Mouse (Mus musculus) T-cell, adult 66 days (primary cell): ENCODE data around the gene Tmem109. TPM values are rescaled to one million over a fixed set of nuclear protein-coding genes. Genes with fewer than 3 reads are reported as not detected.

Experiments used
- total RNA-seq, 2 experiments: library from RNA; stranded (reverse); gene quantifications; 3 replicates in 1 of 2; 4 replicates in 1 of 2; pipeline ENCODE4 v1.2.4; 2023

The Tmem109 gene
- 10 to 100 TPM; 26.0 to 26.4 TPM for total RNA-seq

GRCm38 (mm10) chr19:10881426-10882154 is at the start of gene Tmem109:
Gene Tmem109 (minus strand): TSS chr19:10882001.

GRCm38 (mm10) chr19:10920532-10920931 is 38.7 kb upstream of the Tmem109 start, which contains the start of gene Zp1:
Gene Zp1 (minus strand): TSS chr19:10920632.

GRCm38 (mm10) chr19:10895016-10895528 is 13.3 kb upstream of the Tmem109 start, which contains the start of gene Prpf19:
Gene Prpf19 (plus strand): TSS chr19:10895231.

GRCm38 (mm10) chr19:10869886-10870527 is 11.8 kb downstream of the Tmem109 start, which contains the start of gene Tmem132a:
Gene Tmem132a (minus strand): TSS chr19:10869940.

GRCm38 (mm10) chr19:10839010-10839892 is 42.5 kb downstream of the Tmem109 start, which contains the start of gene Slc15a3:
Gene Slc15a3 (plus strand): TSS chr19:10839727.

GRCm38 (mm10) chr19:10829436-10830175 is 52.2 kb downstream of the Tmem109 start, which contains the start of gene Cd6:
Gene Cd6 (minus strand): TSS chr19:10830058.

Other genes with a start within 250 kb of the Tmem109 start
- 1 to 10 TPM; 6.4 to 6.5 TPM for gene Vwce, start 247.8 kb downstream of the Tmem109 start, total RNA-seq
- gene Pga5, start 203.9 kb downstream of the Tmem109 start, total RNA-seq: not detected
- gene Vps37c, start 193.3 kb downstream of the Tmem109 start, total RNA-seq: 10 to 100 TPM; 18.3 to 20.8 TPM
- 100 to 1,000 TPM; 290 to 296 TPM for gene Cd5, start 143.0 kb downstream of the Tmem109 start, total RNA-seq
- 100 to 1,000 TPM; 253 to 276 TPM for gene Cd6, start 51.9 kb downstream of the Tmem109 start, total RNA-seq
- gene Slc15a3, start 42.3 kb downstream of the Tmem109 start, total RNA-seq: 1 to 10 TPM in 1 of 2 experiments, under 1 TPM in 1; 0.83 to 2.0 TPM
- gene Tmem132a, start 12.1 kb downstream of the Tmem109 start, total RNA-seq: 1 to 10 TPM in 1 of 2 experiments, under 1 TPM in 1; 0.79 to 1.2 TPM
- gene Prpf19, start 13.2 kb upstream of the Tmem109 start, total RNA-seq: 100 to 1,000 TPM; 104 to 135 TPM
- not detected for gene Zp1, start 38.6 kb upstream of the Tmem109 start, total RNA-seq
- under 1 TPM in 1 of 2 experiments, not detected in 1; 0.36 TPM for gene Ptgdr2, start 55.2 kb upstream of the Tmem109 start, total RNA-seq
- 10 to 100 TPM; 29.1 to 30.6 TPM for gene Ccdc86, start 67.3 kb upstream of the Tmem109 start, total RNA-seq
- not detected for gene Ms4a10, start 92.7 kb upstream of the Tmem109 start, total RNA-seq
- gene Ms4a15, start 111.2 kb upstream of the Tmem109 start, total RNA-seq: not detected
- gene Ms4a18, start 136.0 kb upstream of the Tmem109 start, total RNA-seq: not detected
- 1 to 10 TPM; 1.5 to 1.7 TPM for gene Ms4a8a, start 199.1 kb upstream of the Tmem109 start, total RNA-seq
- gene 1700017D01Rik, start 248.9 kb upstream of the Tmem109 start, total RNA-seq: not detected